Mouse (Mus musculus) heart, adult 2 months (tissue): ENCODE measurements around the gene Ebp.

Source experiments
- CTCF ChIP-seq: fragments of 200-600 bp; IDR thresholded peaks from 2 replicates; pipeline ENCODE4 v1.8.1; 2022; ENCODE audit warnings: antibody characterized with exemption, mild to moderate bottlenecking, moderate library complexity
- EP300 ChIP-seq: fragments of 200-500 bp; IDR thresholded peaks from 2 replicates; pipeline ENCODE4 v1.6.1; 2011; ENCODE audit warnings: low read depth, low read length, control low read depth; ENCODE audit not compliant: insufficient read depth
- POLR2A ChIP-seq: fragments of 200-500 bp; IDR thresholded peaks from 2 replicates; pipeline ENCODE4 v1.6.1; 2011; ENCODE audit warnings: mild to moderate bottlenecking, low read depth, low read length, control low read depth; ENCODE audit not compliant: insufficient read depth

DNA sequence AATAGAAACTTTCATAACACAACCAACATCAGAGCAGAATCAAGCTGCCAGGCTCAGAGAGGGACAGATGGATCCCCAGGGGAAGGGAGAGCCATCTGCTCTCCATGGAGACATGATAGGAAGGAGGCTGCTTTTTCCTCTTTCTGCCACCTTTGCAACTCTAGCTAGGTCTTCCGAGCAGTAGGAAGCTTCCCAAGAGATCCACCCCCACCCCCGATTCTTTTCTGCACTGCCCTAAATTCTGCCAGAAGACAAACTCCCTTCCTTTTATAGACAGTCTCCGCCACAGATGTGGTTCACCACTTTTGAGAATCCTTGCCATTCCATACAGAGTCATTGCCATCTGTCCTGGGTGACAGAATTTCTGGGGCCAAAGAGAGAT, 29.0 kb upstream of the Ebp start:
- no peak for TF ChIP-seq CTCF
- no peak for TF ChIP-seq POLR2A
- no peak for TF ChIP-seq EP300
